Mouse (Mus musculus) CH12.LX (cell line): ENCODE measurements around the gene Shisa7.

Source experiments
- CHD2 ChIP-seq: IDR thresholded peaks from 2 replicates; pipeline ENCODE4 v1.6.1; 2011; ENCODE audit warnings: low read length, improper control_type of control experiment
- CTCF ChIP-seq, 2 experiments: IDR thresholded peaks in 1 of 2; conservative IDR thresholded peaks in 1 of 2; 2 replicates each; pipeline ENCODE4 v1.5.1; 2011 to 2012; ENCODE audit warnings: low read depth in 2 of 2, low read length in 2 of 2, improper control_type of control experiment in 1 of 2, inconsistent platforms in 1 of 2, mild to moderate bottlenecking in 1 of 2, moderate library complexity in 1 of 2
- EP300 ChIP-seq: IDR thresholded peaks from 2 replicates; pipeline ENCODE4 v1.6.1; 2011; ENCODE audit warnings: low read length, improper control_type of control experiment
- HCFC1 ChIP-seq: IDR thresholded peaks from 2 replicates; pipeline ENCODE4 v1.6.1; 2012; ENCODE audit warnings: low read depth, mild to moderate bottlenecking, inconsistent platforms, low read length, improper control_type of control experiment
- MAX ChIP-seq: IDR thresholded peaks from 2 replicates; pipeline ENCODE4 v1.6.1; 2011; ENCODE audit warnings: low read length, improper control_type of control experiment
- MAZ ChIP-seq: IDR thresholded peaks from 2 replicates; pipeline ENCODE4 v1.6.1; 2012; ENCODE audit warnings: low read depth, mild to moderate bottlenecking, inconsistent platforms, low read length, improper control_type of control experiment, moderate library complexity
- MEF2A ChIP-seq: IDR thresholded peaks from 2 replicates; pipeline ENCODE4 v1.6.1; 2014; ENCODE audit warnings: low read depth, mild to moderate bottlenecking, inconsistent platforms, low read length, improper control_type of control experiment, borderline replicate concordance
- POLR2A ChIP-seq: IDR thresholded peaks from 2 replicates; pipeline ENCODE4 v1.6.1; 2011; ENCODE audit warnings: low read depth, mild to moderate bottlenecking, improper control_type of control experiment, low read length
- UBTF ChIP-seq: IDR thresholded peaks from 2 replicates; pipeline ENCODE4 v1.6.1; 2012; ENCODE audit warnings: low read depth, mild to moderate bottlenecking, inconsistent platforms, low read length, improper control_type of control experiment, moderate library complexity

GRCm38 (mm10) chr7:4863041-4863440 is 18.5 kb upstream of the Shisa7 start:
- TF ChIP-seq CHD2 (no peak), EP300 (no peak), HCFC1 (no peak), MAX (no peak), MAZ (no peak), CTCF (conservative IDR thresholded peaks at IDR 0.05 in 1 of 2, IDR thresholded peaks at IDR 0.05 in 1 of 2; ENCODE audit: low read depth in 2 of 2, low read length in 2 of 2) (no peak), MEF2A (no peak), POLR2A (no peak), UBTF (no peak)
